Mouse (Mus musculus): Measurements from ENCODE around the gene Ndufv2.

GRCm38 (mm10) chr17:66031991-66032390 lies 69.4 kb downstream of the Ndufv2 start:
- TF ChIP-seq TAL1 (IDR thresholded peaks at IDR 0.05; ENCODE audit: low read length) (no peak), GATA1 (IDR thresholded peaks at IDR 0.05; ENCODE audit: low read length) (no peak)

All from erythroblast, embryonic 14.5 days (primary cell).